Mouse (Mus musculus) embryo, embryonic 10.5 days (tissue): ENCODE results near the gene G6pc3.

Experiments used
- DNase-seq: peaks from one replicate; pipeline ENCODE4 v3.0.0-alpha.2; 2015; ENCODE audit warnings: low spot score

Gene G6pc3

GRCm38 (mm10) chr11:102188980-102189379 is 440 bp upstream of the G6pc3 start:
- no peak for DNase-seq

GRCm38 (mm10) chr11:102190848-102191247 is 1.4 kb downstream of the G6pc3 start:
- no peak for DNase-seq

GRCm38 (mm10) chr11:102193657-102194440 is 4.4 kb downstream of the G6pc3 start:
- no peak for DNase-seq

GRCm38 (mm10) chr11:102196018-102196797 is 6.8 kb downstream of the G6pc3 start:
- DNase-seq = no peak

GRCm38 (mm10) chr11:102198245-102198644 is 8.8 kb downstream of the G6pc3 start:
- no peak for DNase-seq

- DNase-seq = no peak
Observed at GRCm38 (mm10) chr11:102199856-102200255, 10.4 kb downstream of the G6pc3 start.

GRCm38 (mm10) chr11:102201408-102201821 is 12.0 kb downstream of the G6pc3 start:
- DNase-seq = no peak

GRCm38 (mm10) chr11:102206481-102206880 is 17.1 kb downstream of the G6pc3 start:
- no peak for DNase-seq

GRCm38 (mm10) chr11:102207825-102208777 is 18.7 kb downstream of the G6pc3 start:
- peak; percentile 78 for DNase-seq

- no peak for DNase-seq
Observed at GRCm38 (mm10) chr11:102208846-102209245, 19.4 kb downstream of the G6pc3 start.

GRCm38 (mm10) chr11:102209742-102210141 is 20.3 kb downstream of the G6pc3 start:
- DNase-seq = no peak

- no peak for DNase-seq
Observed at GRCm38 (mm10) chr11:102210185-102210584, 20.8 kb downstream of the G6pc3 start.

GRCm38 (mm10) chr11:102211011-102211410 is 21.6 kb downstream of the G6pc3 start:
- no peak for DNase-seq

- DNase-seq = no peak
Observed at GRCm38 (mm10) chr11:102211936-102212341, 22.5 kb downstream of the G6pc3 start.

GRCm38 (mm10) chr11:102214430-102215156 is 25.2 kb downstream of the G6pc3 start:
- DNase-seq = peak; percentile 36

- DNase-seq = no peak
Observed at GRCm38 (mm10) chr11:102215511-102215910, 26.1 kb downstream of the G6pc3 start.

GRCm38 (mm10) chr11:102216056-102216885 is 26.9 kb downstream of the G6pc3 start:
- DNase-seq = no peak

GRCm38 (mm10) chr11:102216886-102217240 is 27.4 kb downstream of the G6pc3 start:
- DNase-seq = no peak

GRCm38 (mm10) chr11:102217396-102217795 is 28.0 kb downstream of the G6pc3 start:
- no peak for DNase-seq

GRCm38 (mm10) chr11:102217876-102218430 is 28.5 kb downstream of the G6pc3 start:
- no peak for DNase-seq
